Mouse (Mus musculus) lung, postnatal 0 days (tissue): ENCODE measurements around the gene Gbf1. TPM values are rescaled to one million over a fixed set of nuclear protein-coding genes. Genes with fewer than 3 reads are reported as not detected.

Source experiments
- ATAC-seq: fragments of 200-750 bp; cut with Nextera tagmentation; 2 replicates; pipeline ENCODE4 v1.8.0; 2017; ENCODE audit warnings: moderate library complexity
- DNase-seq: peaks from one replicate; pipeline ENCODE4 v3.0.0-alpha.2; 2016; ENCODE audit warnings: low spot score
- H3K27ac ChIP-seq: fragments of 300-500 bp; sonication (generic); 2 replicates; pipeline ENCODE4 v1.5.1; 2014; ENCODE audit warnings: antibody characterized with exemption, mild to moderate bottlenecking, low read length, mixed read lengths
- H3K27me3 ChIP-seq: fragments of 300-500 bp; sonication (generic); replicated peaks from 2 replicates; pipeline ENCODE4 v1.6.1; 2014; ENCODE audit warnings: low read length, mixed read lengths; ENCODE audit not compliant: insufficient read depth
- H3K36me3 ChIP-seq: fragments of 300-500 bp; sonication (generic); 2 replicates; pipeline ENCODE4 v1.6.1; 2014; ENCODE audit warnings: low read length, mixed read lengths; ENCODE audit not compliant: insufficient read depth
- H3K4me1 ChIP-seq: fragments of 300-500 bp; sonication (generic); 2 replicates; pipeline ENCODE4 v1.6.1; 2014; ENCODE audit warnings: antibody characterized with exemption, low read depth, low read length, mixed read lengths; ENCODE audit not compliant: insufficient read depth
- H3K4me2 ChIP-seq: fragments of 300-500 bp; sonication (generic); replicated peaks from 2 replicates; pipeline ENCODE4 v1.6.1; 2014; ENCODE audit warnings: low read depth, mild to moderate bottlenecking, low read length, moderate library complexity, mixed read lengths
- H3K4me3 ChIP-seq: fragments of 300-500 bp; sonication (generic); 2 replicates; pipeline ENCODE4 v1.5.1; 2014; ENCODE audit warnings: low read depth, low read length
- H3K9ac ChIP-seq: fragments of 300-500 bp; sonication (generic); replicated peaks from 2 replicates; pipeline ENCODE4 v1.6.1; 2014; ENCODE audit warnings: low read depth, mild to moderate bottlenecking
- H3K9me3 ChIP-seq: fragments of 300-500 bp; sonication (generic); 2 replicates; pipeline ENCODE4 v1.6.1; 2016; ENCODE audit warnings: low read length, mixed read lengths
- CTCF ChIP-seq: IDR thresholded peaks from 2 replicates; pipeline ENCODE4 v1.5.1; 2016; ENCODE audit warnings: antibody characterized with exemption, mild to moderate bottlenecking
- EP300 ChIP-seq: IDR thresholded peaks from 2 replicates; pipeline ENCODE4 v1.6.1; 2016; ENCODE audit warnings: antibody characterized with exemption, mild to moderate bottlenecking, control low read depth
- WGBS: fragments of 180-500 bp; shearing (Covaris S2); extraction: QIAGEN DNeasy Blood & Tissue Kit; methylation state at CpG from one replicate; pipeline ENCODE4 v1.1.7; 2014; 5-methylcytosine and 5-hydroxymethylcytosine counted together
- polyA plus RNA-seq: library from polyadenylated mRNA; unstranded; fragments of >200 nt; fragmentation: Nextera tagmentation; extraction: Ambion mirVana; gene quantifications from 2 replicates; pipeline ENCODE4 v1.2.1, GENCODE M21; 2015

The Gbf1 gene
- polyA plus RNA-seq, 1 experiment from 2014 or later, result 32.1 TPM

DNA sequence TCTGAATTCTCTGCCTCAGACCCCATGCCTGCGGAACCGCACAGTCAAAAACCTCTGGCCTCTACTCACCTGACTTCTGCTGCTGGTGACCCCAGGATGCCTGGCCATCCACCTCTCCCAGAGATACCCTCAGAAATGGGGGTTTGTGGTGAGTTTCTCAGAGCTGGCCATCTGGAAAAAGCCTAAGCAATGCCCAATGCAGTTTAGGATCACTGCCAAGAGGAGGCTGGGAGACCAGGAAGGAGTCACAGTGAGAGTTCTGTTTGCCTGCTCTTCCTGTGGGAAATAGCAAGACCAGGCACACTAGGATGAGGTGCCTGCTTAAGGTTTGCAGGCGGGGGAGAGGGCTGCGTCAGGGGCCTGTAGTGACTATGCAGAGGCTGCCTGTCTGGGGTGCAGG, 132.4 kb downstream of the Gbf1 start:
- H3K9ac ChIP-seq, result no peak overlapping the region
- H3K36me3 ChIP-seq, result peaks cover 55% of the 10 kb centered on the region
- ATAC-seq (no peak), DNase-seq (no peak)
- H3K4me1 ChIP-seq, result no peaks in the 10 kb centered on the region
- WGBS, result 87% methylated on average over 4 of the region's 4 CpGs
- H3K27me3 ChIP-seq, result no peaks in the 10 kb centered on the region
- no peaks in the 10 kb centered on the region for H3K9me3 ChIP-seq
- TF ChIP-seq CTCF (no peak), EP300 (no peak)
- no peak overlapping the region for H3K4me3 ChIP-seq
- H3K4me2 ChIP-seq, result no peak overlapping the region
- H3K27ac ChIP-seq, result no peak overlapping the region

DNA sequence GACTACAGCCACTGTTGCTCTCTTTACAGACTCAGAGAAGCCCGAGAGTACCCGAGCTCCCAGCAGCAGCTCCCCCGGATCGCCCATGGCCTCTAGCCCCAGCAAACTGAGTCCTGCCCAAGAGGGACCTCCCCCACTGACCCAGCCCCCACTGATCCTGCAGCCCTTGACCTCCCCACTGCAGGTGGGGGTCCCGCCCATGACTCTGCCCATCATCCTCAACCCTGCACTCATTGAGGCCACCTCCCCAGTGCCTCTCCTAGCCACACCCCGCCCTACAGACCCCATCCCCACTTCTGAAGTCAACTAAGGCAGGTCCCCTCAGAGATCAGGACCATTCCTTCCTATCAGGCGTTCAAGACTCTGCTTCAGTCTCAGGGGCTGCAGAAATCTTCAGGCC, 133.3 kb downstream of the Gbf1 start:
- Histone ChIP-seq H3K9ac (no peak overlapping the region), H3K27me3 (no peaks in the 10 kb centered on the region), H3K4me2 (no peak overlapping the region), H3K27ac (no peak overlapping the region), H3K4me3 (no peak overlapping the region), H3K9me3 (no peaks in the 10 kb centered on the region), H3K4me1 (no peaks in the 10 kb centered on the region), H3K36me3 (peaks cover 47% of the 10 kb centered on the region)
- 87% methylated on average over 7 of the region's 7 CpGs for WGBS
- ATAC-seq (no peak), DNase-seq (no peak)
- TF ChIP-seq CTCF, result no peak

DNA sequence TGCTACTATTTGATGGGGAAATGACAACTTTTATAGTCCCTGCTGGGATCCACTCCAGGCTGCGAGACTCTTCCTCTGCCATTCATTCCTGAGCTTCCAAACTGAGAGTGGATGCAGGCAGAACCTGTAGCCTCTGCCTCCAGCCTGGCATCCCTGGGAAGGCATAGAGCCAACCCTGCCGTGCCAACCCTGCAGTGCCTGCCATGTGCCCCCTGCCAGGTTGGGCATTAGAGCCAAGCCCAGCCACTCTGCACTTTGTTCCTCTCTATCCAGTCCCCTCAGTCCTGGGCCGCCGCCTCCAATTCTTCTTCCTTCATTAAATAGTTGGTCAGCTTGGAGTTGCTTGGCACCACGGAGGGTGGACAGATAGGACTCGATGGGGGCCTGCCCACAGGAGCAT, 133.7 kb downstream of the Gbf1 start:
- WGBS, result 90% methylated on average over 6 of the region's 6 CpGs
- H3K36me3 ChIP-seq, result peaks cover 47% of the 10 kb centered on the region

DNA sequence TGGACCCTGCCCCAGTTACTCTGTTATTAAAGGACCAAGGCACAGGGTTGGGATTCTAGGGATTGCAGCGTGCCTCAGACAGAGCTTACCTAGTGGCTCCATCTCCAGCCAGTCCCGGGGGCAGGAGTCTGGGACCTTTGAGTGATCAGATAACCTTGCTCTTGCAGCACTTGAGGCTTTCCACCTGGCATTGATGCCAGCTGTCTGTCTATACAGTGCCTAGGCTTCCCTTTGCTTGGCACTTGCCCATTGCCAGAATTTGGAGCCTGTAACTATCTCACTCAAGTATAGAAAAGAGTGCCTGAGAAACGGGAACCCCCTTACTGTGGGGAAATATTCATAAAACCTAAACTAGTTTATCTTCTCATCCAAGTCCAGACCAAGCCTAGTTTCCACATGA, 134.6 kb downstream of the Gbf1 start:
- no peak overlapping the region for H3K4me2 ChIP-seq
- H3K4me1 ChIP-seq, result no peaks in the 10 kb centered on the region
- H3K27me3 ChIP-seq, result no peaks in the 10 kb centered on the region
- ATAC-seq (no peak), DNase-seq (no peak)
- H3K36me3 ChIP-seq, result peaks cover 43% of the 10 kb centered on the region
- H3K9me3 ChIP-seq, result no peaks in the 10 kb centered on the region
- TF ChIP-seq CTCF (no peak), EP300 (no peak)
- H3K27ac ChIP-seq, result no peak overlapping the region
- H3K9ac ChIP-seq, result no peak overlapping the region
- no peak overlapping the region for H3K4me3 ChIP-seq
- WGBS, result 91% methylated on average over 3 of the region's 3 CpGs

More for the DNA sequence above, 133.7 kb downstream of the Gbf1 start:
- DNase-seq (no peak), ATAC-seq (no peak)
- Histone ChIP-seq H3K4me1 (no peaks in the 10 kb centered on the region), H3K9me3 (no peaks in the 10 kb centered on the region), H3K27ac (no peak overlapping the region), H3K4me2 (no peak overlapping the region), H3K4me3 (no peak overlapping the region), H3K9ac (no peak overlapping the region), H3K27me3 (no peaks in the 10 kb centered on the region)
- TF ChIP-seq EP300, result no peak
- TF ChIP-seq CTCF, result no peak

DNA sequence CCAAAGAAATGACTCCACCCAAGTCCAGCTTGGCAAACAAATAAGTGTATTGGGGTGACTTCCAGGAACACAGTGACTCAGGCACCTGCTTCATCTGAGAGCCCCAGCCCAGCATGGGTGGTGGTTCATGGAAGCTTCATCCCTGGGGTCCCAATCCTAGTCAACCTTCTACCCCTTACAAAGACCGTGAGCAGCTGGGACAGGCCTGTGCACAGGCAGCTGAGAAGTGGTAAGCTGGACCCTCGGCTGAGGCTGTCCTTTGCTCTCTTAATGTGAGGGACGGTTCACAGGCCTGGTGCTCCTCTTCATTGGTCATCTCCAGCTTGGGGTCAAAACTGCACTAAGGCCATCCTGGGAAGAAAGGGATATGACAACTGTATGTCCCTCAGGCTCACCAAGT, 135.3 kb downstream of the Gbf1 start:
- Histone ChIP-seq H3K27me3 (no peaks in the 10 kb centered on the region), H3K4me3 (no peak overlapping the region), H3K4me2 (no peak overlapping the region), H3K27ac (no peak overlapping the region), H3K4me1 (no peaks in the 10 kb centered on the region), H3K9ac (no peak overlapping the region), H3K9me3 (no peaks in the 10 kb centered on the region), H3K36me3 (peaks cover 36% of the 10 kb centered on the region)
- no peak for DNase-seq
- 74% methylated on average over 3 of the region's 3 CpGs for WGBS
- TF ChIP-seq EP300 (no peak), CTCF (no peak)
- no peak for ATAC-seq

DNA sequence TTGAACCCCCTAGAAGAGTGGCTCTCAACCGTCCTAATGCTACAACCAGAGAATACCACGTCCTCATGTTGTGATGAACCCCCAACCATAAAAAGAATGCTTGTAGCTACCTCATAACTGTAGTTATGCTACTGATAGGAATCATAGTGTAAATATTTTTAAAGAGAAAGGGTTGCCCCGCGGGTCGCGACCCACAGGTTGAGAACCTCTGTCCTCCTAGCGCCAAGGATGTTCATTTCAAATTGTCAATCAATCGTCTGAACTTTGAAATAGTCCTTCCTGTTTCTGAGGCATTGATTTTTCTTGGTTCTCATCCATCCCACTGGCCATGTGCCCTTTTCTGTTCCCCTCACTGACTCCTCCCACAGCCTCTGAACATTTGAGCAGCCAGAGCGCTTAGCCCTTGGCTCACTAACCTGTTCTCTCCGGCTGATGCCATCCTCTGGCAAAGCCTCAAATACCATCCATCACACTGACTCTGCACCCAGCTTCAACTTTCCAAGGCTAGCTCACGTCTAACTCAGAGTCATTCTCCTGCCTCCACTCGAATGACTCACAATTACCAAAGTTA, 138.3 kb downstream of the Gbf1 start:
- no peak for DNase-seq
- H3K9ac ChIP-seq, result no peak overlapping the region
- no peak for ATAC-seq
- H3K36me3 ChIP-seq, result peaks cover 12% of the 10 kb centered on the region; the same call in 1 of the 2 replicates
- no peaks in the 10 kb centered on the region for H3K27me3 ChIP-seq
- TF ChIP-seq CTCF (no peak), EP300 (no peak)
- no peak overlapping the region for H3K27ac ChIP-seq
- no peak overlapping the region for H3K4me2 ChIP-seq
- H3K9me3 ChIP-seq, result no peaks in the 10 kb centered on the region
- H3K4me1 ChIP-seq, result no peaks in the 10 kb centered on the region
- WGBS, result 56% methylated on average over 12 of the region's 12 CpGs
- no peak overlapping the region for H3K4me3 ChIP-seq

DNA sequence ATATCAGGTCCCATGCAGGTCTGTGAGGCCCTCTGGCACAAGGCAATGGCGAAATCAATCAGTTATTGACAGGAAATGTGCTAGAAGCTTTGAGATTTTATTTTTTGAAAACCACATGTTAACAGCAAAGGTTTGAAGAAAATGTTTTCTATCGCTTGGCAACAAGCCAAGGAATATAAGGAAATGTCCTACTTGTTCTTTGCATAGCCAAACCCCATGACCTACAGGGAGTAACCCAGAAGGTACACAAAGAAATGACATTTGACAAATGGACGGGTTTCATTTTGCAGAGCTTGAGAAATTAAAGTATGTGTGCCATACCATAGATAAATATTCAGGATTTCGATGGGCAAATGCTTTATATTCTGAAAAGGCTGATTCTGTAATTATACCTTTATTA, 144.6 kb downstream of the Gbf1 start:
- no peak overlapping the region for H3K4me3 ChIP-seq
- H3K4me1 ChIP-seq, result no peaks in the 10 kb centered on the region
- DNase-seq (no peak), ATAC-seq (no peak)
- TF ChIP-seq EP300 (no peak), CTCF (no peak)
- no peaks in the 10 kb centered on the region for H3K9me3 ChIP-seq
- no peaks in the 10 kb centered on the region for H3K36me3 ChIP-seq
- H3K4me2 ChIP-seq, result no peak overlapping the region
- no peaks in the 10 kb centered on the region for H3K27me3 ChIP-seq
- 59% methylated on average over 4 of the region's 4 CpGs for WGBS
- no peak overlapping the region for H3K9ac ChIP-seq
- H3K27ac ChIP-seq, result no peak overlapping the region
